Mouse (Mus musculus) erythroblast, embryonic 14.5 days (primary cell): ENCODE results near the gene Ppp2r5c.

Experiments
- GATA1 ChIP-seq: IDR thresholded peaks from 2 replicates; pipeline ENCODE4 v1.6.1; 2012; ENCODE audit warnings: low read length, inconsistent platforms, mixed read lengths
- TAL1 ChIP-seq: IDR thresholded peaks from 3 replicates; pipeline ENCODE4 v1.6.1; 2012; ENCODE audit warnings: low read length, inconsistent platforms, mixed read lengths

DNA sequence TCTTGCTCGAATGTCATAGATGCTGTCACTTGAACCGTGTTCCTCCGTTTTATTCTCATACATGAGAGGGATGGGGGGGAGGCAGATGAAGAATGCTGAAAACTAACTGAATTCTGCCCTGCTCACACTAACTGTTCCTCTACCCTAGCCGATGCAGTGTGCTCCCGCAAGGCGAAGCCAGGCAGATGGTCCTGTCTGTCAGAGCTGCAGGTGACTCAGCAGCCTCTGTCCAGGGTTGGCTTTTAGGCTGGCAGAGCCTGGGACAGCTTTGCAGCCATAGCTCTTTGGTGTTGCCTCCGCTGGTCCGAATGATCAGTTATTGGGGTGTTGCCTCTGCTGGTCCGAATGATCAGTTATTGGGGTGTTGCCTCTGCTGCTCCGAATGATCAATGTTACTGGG is 124.1 kb downstream of the Ppp2r5c start:
- TF ChIP-seq GATA1 (no peak), TAL1 (no peak)
